Mouse (Mus musculus): ENCODE data around the gene 2810006K23Rik. TPM values are rescaled to one million over a fixed set of nuclear protein-coding genes. Genes with fewer than 3 reads are reported as not detected.
"Not testable (repeated sequence)": the region's sequence is repeated elsewhere in the genome, so short reads cannot be mapped to it uniquely, and the experiment has no call there.

Gene 2810006K23Rik
- total RNA-seq, 2 experiments from 2014 or later = 12.1 to 13.1 TPM

- intact Hi-C loops (cut with DNase I); DNase-seq: not testable (repeated sequence)
These were observed 14.0 kb downstream of the 2810006K23Rik start for GRCm38 (mm10) chr5:124341753-124342339.

- intact Hi-C loops (cut with DNase I) = no loop called here
- DNase-seq = no peak
These were observed 15.0 kb downstream of the 2810006K23Rik start for GRCm38 (mm10) chr5:124342897-124343296.

DNA sequence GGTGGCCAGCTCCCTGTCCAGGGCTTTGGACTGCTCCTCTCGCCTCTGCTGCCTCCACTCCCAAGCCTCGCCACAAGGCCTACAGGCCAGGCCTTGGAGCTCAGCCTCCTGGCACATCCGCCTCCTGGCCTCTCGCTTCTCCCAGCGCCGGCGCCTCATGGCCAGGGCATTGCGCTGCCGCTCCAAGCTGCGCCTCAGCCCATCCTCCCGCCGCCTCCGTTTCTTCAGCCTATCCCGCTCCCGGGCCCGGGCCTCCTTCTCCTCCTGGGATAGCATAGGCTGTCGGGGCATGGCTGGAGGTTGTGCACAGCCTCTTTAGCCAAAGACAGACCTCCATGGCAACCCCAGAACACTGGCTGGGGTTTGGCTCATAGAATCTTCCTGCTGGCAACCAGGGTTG, 21.3 kb downstream of the 2810006K23Rik start:
- peak; percentile 27 to 30 for DNase-seq

GRCm38 (mm10) chr5:124350350-124350749, 22.5 kb downstream of the 2810006K23Rik start:
- intact Hi-C loops (cut with DNase I) = loop anchor here (2.0 to 5.0 kb wide), 2 partner anchors 20 to 202 kb away; partner anchors contain the start of gene Ddx55
- no peak for DNase-seq

More for the DNA sequence above, 21.3 kb downstream of the 2810006K23Rik start:
- intact Hi-C loops (cut with DNase I) = no loop called here

DNA sequence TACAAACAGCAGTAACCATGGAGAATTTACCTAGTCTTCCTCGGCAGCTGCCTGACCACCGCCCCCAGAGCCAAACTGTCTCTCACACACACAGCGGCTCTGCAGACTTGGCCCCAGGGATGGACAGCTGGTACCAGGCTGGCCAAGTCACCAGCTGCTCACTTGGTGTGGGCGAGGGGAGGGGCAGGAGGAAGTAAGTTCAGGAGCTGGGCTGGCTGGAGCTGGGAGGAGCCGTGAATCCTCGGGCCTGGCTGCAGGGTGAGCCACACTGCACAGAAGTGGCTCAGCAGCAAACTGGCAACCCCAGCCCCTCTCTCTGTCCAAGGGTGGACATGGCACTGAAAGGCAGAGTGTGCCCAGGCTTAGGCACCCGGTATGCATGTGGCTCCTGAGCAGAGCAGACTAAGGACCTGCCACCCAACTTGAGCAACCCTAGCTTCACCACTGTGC, 23.2 kb downstream of the 2810006K23Rik start:
- intact Hi-C loops (cut with DNase I) = loop anchor here (2.0 to 5.0 kb wide), 2 partner anchors 20 to 201 kb away; partner anchors contain the start of gene Ddx55
- DNase-seq = peak; percentile 51 to 53

DNA sequence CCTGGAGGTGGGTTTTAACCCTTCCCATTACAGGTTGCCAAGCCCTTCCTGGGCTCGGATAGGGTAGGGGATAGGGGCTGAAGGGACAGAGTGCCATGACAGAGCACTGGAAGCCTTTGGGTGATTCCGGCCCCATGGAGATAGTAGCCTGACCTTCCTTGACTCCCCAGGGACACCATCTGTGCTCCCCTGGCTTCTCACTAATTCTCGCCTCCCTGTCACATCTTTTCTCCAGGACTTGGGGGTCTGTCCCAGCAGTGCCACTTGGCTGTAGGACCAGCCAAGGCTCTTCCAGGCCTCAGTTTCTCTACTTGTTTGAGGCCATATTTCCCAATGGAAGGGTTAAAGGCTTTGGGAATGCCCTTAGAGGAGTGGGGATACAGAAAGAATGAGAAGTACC, 23.7 kb downstream of the 2810006K23Rik start:
- no peak for DNase-seq
- intact Hi-C loops (cut with DNase I) = loop anchor here (2.0 to 5.0 kb wide), 2 partner anchors 21 to 201 kb away; partner anchors contain the start of gene Ddx55

GRCm38 (mm10) chr5:124352141-124352920, 24.4 kb downstream of the 2810006K23Rik start:
- intact Hi-C loops (cut with DNase I) = loop anchor here (5.0 kb wide), 1 partner anchor 200 kb away; the partner anchor contains the start of gene Ddx55
- peak; percentile 68 to 75 for DNase-seq

DNA sequence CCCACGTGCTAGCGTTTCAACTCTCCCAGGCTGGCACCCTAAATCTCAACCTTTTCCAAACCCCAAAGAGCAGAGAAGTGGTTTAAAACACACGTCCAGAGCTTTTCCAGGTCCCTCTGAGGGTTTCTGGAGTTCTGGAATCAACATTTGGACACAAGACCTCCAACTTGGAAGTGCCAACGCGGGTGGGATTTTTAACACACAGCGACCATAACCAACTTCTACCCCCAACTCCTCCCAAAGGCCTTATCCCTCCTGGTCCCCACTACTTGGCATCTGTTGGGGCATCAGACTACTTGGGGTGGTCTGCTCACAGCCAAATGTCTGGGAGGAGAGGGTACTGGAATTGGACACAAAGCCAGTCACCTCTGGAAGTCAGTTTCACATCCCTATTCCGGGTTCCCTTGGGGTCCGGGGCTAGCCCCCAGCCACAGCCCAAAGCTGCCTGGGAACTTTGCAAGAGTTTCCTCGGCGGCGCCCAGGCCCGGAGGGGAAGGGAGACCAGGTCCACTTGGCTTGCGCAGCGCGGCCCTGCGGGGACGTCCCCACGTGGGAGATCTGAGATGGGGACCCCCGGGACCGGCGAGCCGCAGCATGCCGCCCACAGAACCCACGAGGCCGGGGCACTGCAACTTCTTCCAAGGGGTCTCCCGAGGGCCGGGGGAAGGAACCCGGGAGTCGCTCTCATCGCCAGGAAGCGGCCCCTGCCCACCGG, 25.3 kb downstream of the 2810006K23Rik start:
- intact Hi-C loops (cut with DNase I) = loop anchor here (5.0 kb wide), 1 partner anchor 199 kb away; the partner anchor contains the start of gene Ddx55
- peak in 1 of 2 experiments; percentile 51 for DNase-seq

GRCm38 (mm10) chr5:124353726-124354547, 26.0 kb downstream of the 2810006K23Rik start:
- intact Hi-C loops (cut with DNase I) = loop anchor here (5.0 kb wide), 1 partner anchor 198 kb away; the partner anchor contains the start of gene Ddx55
- DNase-seq = peak; percentile 65 to 71

GRCm38 (mm10) chr5:124354574-124355424, 26.9 kb downstream of the 2810006K23Rik start:
- intact Hi-C loops (cut with DNase I) = loop anchor here (5.0 kb wide), 1 partner anchor 198 kb away; the partner anchor contains the start of gene Ddx55
- peak; percentile 48 to 63 for DNase-seq

DNA sequence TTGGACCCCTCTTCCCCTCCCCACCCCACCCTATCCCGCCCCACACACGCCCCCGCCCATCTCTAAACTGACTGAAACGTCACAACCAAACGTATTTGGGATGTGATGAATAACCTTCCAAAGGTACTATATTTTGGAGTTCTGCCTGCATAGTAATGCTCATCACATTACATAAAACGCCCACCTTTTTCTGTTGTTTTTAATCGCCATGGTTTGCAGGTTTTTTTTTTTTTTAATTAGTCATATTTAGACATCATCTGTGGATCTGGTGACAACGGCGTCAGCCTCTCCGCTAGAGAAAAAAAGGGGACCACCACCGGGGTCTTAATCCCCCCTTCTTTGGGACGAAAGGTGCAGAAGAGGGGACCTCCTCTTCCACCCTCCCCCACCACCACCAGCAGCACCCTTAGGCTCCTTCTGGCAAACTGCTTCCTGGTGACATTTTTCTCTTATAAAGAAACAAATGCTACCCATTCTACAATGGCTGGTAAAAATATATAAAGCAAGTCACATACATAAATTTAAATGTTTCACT, 27.6 kb downstream of the 2810006K23Rik start:
- intact Hi-C loops (cut with DNase I) = no loop called here
- DNase-seq = no peak

DNA sequence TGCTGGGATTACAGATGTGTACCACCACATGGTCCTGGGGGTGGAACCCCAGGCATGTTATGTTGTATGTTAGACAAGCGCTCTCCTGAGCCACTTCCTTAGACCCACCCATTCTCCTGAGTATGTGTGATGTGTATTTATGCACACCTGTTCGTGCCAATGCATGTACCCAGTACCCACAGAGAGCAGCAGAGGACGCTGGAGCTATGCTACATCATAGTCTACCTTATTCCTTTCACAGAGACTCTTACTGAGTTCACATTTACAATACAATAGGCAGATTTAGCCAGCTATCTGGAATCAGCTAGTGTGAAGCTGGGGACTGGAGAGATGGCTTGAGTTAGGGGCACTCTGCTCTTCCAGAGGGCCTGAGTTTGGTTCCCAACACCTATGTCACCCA, 28.8 kb downstream of the 2810006K23Rik start:
- no peak for DNase-seq
- intact Hi-C loops (cut with DNase I) = no loop called here

- intact Hi-C loops (cut with DNase I) = no loop called here
- DNase-seq = no peak
These were observed 31.8 kb downstream of the 2810006K23Rik start for GRCm38 (mm10) chr5:124359641-124360040.

DNA sequence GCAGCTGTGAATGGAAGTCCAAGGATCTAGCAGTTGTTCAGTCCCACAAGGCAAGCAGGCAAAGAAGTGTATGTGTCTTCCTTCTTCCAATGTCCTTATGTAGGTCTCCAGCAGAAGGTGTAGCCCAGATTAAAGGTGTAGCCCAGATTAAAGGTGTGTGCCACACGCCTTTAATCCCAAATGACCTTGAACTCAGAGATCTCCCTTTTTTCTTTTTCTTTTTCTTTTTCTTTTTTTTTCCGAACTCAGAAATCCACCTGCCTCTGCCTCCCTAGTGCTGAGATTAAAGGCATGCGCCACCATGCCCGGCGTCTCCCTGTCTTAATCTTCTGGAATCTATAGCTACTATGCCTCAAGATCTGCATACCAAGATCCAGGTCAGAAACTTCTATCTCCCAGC, 35.1 kb downstream of the 2810006K23Rik start, which contains the start of gene Cdk2ap1:
TSS of gene Cdk2ap1 (minus strand) at position 101 of the 400 bp plus-strand sequence.
- DNase-seq; intact Hi-C loops (cut with DNase I): not testable (repeated sequence)

DNA sequence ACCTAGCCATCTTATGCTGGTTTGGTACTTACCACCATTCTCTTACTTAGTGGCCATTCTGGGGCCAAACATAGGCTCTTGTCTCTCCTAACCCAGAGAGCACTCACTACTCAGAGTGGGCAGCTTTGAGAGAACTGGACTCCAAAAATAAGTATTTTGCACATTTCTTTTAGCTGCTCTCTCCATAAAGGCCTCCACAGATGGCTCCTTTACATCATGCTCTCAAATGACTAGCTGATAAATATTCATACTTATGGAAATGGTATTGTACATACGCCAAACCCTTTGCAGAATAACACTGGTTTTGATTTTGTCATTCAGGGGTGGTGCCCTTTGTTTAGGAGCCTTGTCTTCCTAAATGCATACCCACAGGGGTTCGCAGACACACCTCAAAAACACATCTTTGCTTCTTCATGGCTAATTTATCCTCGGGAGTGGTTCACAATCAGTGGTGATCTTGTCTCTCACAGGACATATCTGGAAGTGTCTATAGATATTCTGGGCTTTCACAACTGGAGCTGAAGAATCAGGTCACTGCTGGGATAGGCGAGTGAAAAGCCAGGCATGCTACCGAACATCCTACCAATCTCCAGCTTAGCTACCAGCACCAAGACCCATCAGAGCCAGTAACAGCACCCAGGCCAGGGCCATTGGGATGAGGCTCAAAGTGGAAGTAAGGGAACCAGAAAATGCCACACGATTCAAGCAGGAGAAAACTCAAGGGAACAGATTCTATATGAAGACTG, 36.5 kb downstream of the 2810006K23Rik start:
- intact Hi-C loops (cut with DNase I) = no loop called here
- no peak for DNase-seq

GRCm38 (mm10) chr5:124365754-124366153, 37.9 kb downstream of the 2810006K23Rik start:
- DNase-seq = no peak
- intact Hi-C loops (cut with DNase I) = no loop called here

DNA sequence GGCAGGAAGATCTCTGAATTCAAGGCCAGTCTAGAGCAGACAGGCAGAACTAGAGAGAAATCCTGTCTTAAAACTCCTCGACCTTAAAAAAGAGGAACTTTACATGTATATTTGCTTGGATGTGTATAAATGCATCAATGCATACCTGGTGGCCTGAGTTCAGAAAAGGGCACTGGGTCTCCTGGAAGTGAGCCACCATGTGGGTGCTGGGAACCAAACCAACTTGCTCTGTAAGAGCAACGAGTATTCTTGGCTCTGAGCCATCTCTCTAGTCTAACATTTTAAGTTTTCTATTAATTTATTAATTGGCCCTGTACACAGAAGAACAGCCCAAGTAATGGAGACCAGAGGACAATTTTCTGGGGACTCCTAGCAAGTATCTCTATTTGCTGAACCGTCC, 38.8 kb downstream of the 2810006K23Rik start:
- no peak for DNase-seq
- intact Hi-C loops (cut with DNase I) = no loop called here

DNA sequence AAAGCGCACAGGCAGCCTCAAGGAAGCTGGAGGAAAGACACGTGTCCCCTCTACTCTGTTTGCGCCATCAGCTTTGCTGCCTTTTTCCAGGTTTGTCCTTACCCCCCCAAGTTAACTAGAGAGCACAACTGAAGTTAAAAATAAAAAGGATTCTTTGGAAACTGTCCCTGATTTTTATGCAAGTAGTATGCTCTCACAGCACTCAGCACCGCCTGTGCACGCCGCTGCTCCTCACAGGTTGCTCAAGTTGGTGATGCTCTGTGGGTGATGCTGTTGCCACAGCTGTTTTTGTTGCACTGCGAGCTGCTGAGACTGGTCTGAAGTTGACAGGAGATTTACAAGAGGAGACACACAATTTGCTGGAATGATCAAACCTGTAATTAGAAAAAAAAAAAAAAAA, 46.4 kb downstream of the 2810006K23Rik start:
- intact Hi-C loops (cut with DNase I) = no loop called here
- no peak for DNase-seq
